Mouse (Mus musculus) kidney, adult 2 months (tissue): ENCODE results near the gene Nlk. TPM values are rescaled to one million over a fixed set of nuclear protein-coding genes. Genes with fewer than 3 reads are reported as not detected.
"Not testable (repeated sequence)": the region's sequence is repeated elsewhere in the genome, so short reads cannot be mapped to it uniquely, and the experiment has no call there.

Experiments used
- DNase-seq: peaks from one replicate; pipeline ENCODE4 v3.0.0; 2021
- H3K27ac ChIP-seq: fragments of 200-500 bp; 2 replicates; pipeline ENCODE4 v1.5.1; 2012; ENCODE audit warnings: low read depth, low read length, control low read depth, inconsistent platforms; ENCODE audit not compliant: insufficient read depth
- H3K27me3 ChIP-seq: fragments of 200-500 bp; replicated peaks from 2 replicates; pipeline ENCODE4 v1.6.1; 2012; ENCODE audit warnings: mild to moderate bottlenecking, moderate library complexity, low read length, inconsistent platforms; ENCODE audit not compliant: control insufficient read depth, insufficient read depth
- H3K36me3 ChIP-seq: fragments of 200-500 bp; 2 replicates; pipeline ENCODE4 v1.6.1; 2012; ENCODE audit warnings: mild to moderate bottlenecking, moderate library complexity, low read length, inconsistent platforms; ENCODE audit not compliant: control insufficient read depth, insufficient read depth
- H3K4me1 ChIP-seq: fragments of 200-500 bp; 2 replicates; pipeline ENCODE4 v1.6.1; 2011; ENCODE audit warnings: low read length; ENCODE audit not compliant: control insufficient read depth, insufficient read depth
- H3K4me3 ChIP-seq: fragments of 200-500 bp; 2 replicates; pipeline ENCODE4 v1.5.1; 2011; ENCODE audit warnings: mild to moderate bottlenecking, low read depth, low read length, control low read depth; ENCODE audit not compliant: insufficient read depth
- CTCF ChIP-seq: fragments of 200-500 bp; conservative IDR thresholded peaks from 2 replicates; pipeline ENCODE4 v1.5.1; 2011; ENCODE audit warnings: low read depth, mild to moderate bottlenecking, control low read depth, low read length, moderate library complexity, mixed read lengths; ENCODE audit not compliant: insufficient read depth, insufficient read length
- POLR2A ChIP-seq: fragments of 200-500 bp; IDR thresholded peaks from one replicate; pipeline ENCODE4 v1.6.1; 2011; ENCODE audit warnings: low read depth, low read length, control low read depth
- WGBS: fragments of 180-500 bp; shearing (Covaris S2); methylation state at CpG from one replicate; pipeline ENCODE4 v1.1.7; 2018; 5-methylcytosine and 5-hydroxymethylcytosine counted together
- polyA plus RNA-seq: library from polyadenylated mRNA; depleted of rRNA; stranded (reverse); fragments of >200 nt; gene quantifications from 2 replicates; pipeline ENCODE4 v1.2.3, GENCODE M21; 2012

Gene Nlk
- polyA plus RNA-seq, 1 experiment = 11.7 TPM

DNA sequence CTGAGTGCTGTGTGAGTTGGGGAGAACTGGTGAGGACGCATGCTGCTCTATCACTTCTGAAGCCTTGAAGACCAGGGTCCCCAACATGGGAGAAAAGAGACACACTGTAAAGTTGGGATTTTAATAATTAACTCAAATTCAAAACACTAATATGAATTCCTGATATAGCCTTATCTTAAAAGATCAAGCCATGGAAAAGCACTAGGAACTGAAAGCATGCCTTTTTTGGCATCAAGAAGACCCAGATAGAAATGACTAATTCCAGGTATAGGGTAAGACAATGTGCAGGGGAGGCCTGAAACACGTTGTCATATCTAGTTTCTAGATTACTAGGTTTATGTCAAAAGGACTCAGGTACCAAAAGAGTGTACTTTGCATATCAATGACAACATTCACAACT, 48.0 kb downstream of the Nlk start:
- H3K4me3 ChIP-seq = no peak overlapping the region
- WGBS = 80% methylated on average over 2 of the region's 2 CpGs
- H3K36me3 ChIP-seq = no peaks in the 10 kb centered on the region
- no peak for TF ChIP-seq POLR2A
- TF ChIP-seq CTCF = no peak
- 0 out of 2 replicates have a peak, but pooled peaks cover 2% of the 10 kb centered on the region for H3K4me1 ChIP-seq
- H3K27me3 ChIP-seq = no peaks in the 10 kb centered on the region
- DNase-seq = no peak
- H3K27ac ChIP-seq = no peak overlapping the region

GRCm38 (mm10) chr11:78648405-78648804, 48.8 kb downstream of the Nlk start:
- not testable (repeated sequence) for DNase-seq, H3K27ac ChIP-seq, H3K27me3 ChIP-seq, H3K4me1 ChIP-seq, H3K4me3 ChIP-seq, H3K36me3 ChIP-seq
- WGBS = 96% methylated on average over 1 of the region's 1 CpGs

DNA sequence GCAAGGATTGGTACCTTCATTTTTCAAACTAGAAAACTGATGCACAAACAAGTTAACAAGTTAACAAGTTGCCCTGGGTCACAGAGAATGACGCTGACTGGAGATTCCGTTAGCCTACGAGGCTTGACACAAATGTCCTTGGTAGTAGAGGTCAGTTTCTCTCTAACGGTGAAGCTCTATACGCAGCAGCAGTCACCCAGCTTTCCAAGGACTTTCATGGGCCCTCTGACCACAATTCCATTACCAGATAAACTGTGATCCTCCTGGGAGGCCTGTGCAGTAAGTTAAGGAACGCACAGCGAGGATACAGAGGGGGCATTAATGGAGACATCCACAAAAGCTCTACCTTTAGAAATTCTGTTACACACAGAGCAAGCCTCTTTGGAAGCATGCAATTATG, 53.4 kb downstream of the Nlk start:
- Histone ChIP-seq H3K4me1 (peaks cover 5% of the 10 kb centered on the region; the same call in 1 of the 2 replicates), H3K27ac (0 out of 2 replicates have a peak overlapping the region, but pooled peaks have one; percentile 41), H3K27me3 (no peaks in the 10 kb centered on the region), H3K4me3 (no peak overlapping the region), H3K36me3 (no peaks in the 10 kb centered on the region)
- DNase-seq = no peak
- WGBS = 52% methylated on average over 7 of the region's 7 CpGs
- TF ChIP-seq CTCF (no peak), POLR2A (no peak)

GRCm38 (mm10) chr11:78642151-78642550, 55.0 kb downstream of the Nlk start:
- H3K4me3 ChIP-seq = no peak overlapping the region
- no peak overlapping the region for H3K27ac ChIP-seq
- no peaks in the 10 kb centered on the region for H3K36me3 ChIP-seq
- no peak for DNase-seq
- TF ChIP-seq POLR2A (no peak), CTCF (no peak)
- H3K27me3 ChIP-seq = no peaks in the 10 kb centered on the region
- 55% methylated on average over 3 of the region's 3 CpGs for WGBS
- peaks cover 5% of the 10 kb centered on the region; the same call in 1 of the 2 replicates for H3K4me1 ChIP-seq

DNA sequence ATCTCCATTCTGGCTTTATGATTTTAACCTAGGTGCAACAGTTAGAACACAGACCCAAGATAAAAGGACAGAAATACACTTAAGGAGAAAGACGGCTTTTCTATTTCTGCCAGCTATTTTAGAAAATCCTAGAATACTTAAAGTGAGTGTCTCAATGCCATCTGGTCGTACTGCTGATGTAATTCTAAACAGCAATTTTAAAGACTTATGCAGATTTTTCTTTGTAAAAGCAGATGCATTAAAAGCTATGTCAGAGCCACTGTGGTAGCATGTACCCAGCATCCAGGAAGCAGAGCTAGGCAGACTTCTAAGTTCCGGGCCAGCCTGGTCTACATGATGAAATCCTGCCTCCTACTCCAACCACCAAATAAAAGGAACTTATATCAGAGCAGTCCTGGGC, 56.1 kb downstream of the Nlk start:
- Histone ChIP-seq H3K4me1 (peaks cover 5% of the 10 kb centered on the region; the same call in 1 of the 2 replicates), H3K36me3 (no peaks in the 10 kb centered on the region), H3K27ac (no peak overlapping the region), H3K4me3 (no peak overlapping the region), H3K27me3 (no peaks in the 10 kb centered on the region)
- no peak for DNase-seq
- 97% methylated on average over 3 of the region's 3 CpGs for WGBS
- TF ChIP-seq POLR2A (no peak), CTCF (no peak)

- Histone ChIP-seq H3K27me3 (no peaks in the 10 kb centered on the region), H3K4me1 (peaks cover 5% of the 10 kb centered on the region; the same call in 1 of the 2 replicates), H3K36me3 (no peaks in the 10 kb centered on the region), H3K27ac (no peak overlapping the region), H3K4me3 (no peak overlapping the region)
- WGBS = 91% methylated on average over 2 of the region's 2 CpGs
- TF ChIP-seq POLR2A = no peak
- TF ChIP-seq CTCF = no peak
- no peak for DNase-seq
Observed at GRCm38 (mm10) chr11:78632782-78633181, 64.4 kb downstream of the Nlk start.

DNA sequence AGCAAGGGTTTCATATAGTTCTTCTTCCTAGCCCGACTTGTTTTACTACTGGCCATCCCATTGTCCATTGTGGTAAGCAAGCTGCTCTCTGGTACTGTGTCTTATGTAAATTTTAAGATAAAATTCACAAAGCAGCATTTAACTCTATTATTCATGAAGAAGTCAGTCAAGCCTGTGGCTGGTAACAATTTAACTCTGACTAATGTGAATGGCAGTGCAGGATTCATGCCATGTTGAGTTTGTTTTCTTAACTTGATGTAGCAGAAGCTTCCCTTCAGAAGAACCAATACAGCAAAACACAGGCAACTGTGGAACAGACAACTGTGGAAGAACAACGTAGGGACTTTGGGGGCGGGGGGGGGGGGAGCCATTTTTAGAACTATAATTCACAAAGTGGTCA, 68.3 kb downstream of the Nlk start:
- no peak for TF ChIP-seq POLR2A
- no peak for TF ChIP-seq CTCF
- Histone ChIP-seq H3K36me3 (no peaks in the 10 kb centered on the region), H3K27me3 (no peaks in the 10 kb centered on the region), H3K4me3 (no peak overlapping the region), H3K27ac (no peak overlapping the region), H3K4me1 (peaks cover 5% of the 10 kb centered on the region; the same call in 1 of the 2 replicates)
- 58% methylated on average over 3 of the region's 3 CpGs for WGBS
- DNase-seq = peak; percentile 35

GRCm38 (mm10) chr11:78624377-78624776, 72.8 kb downstream of the Nlk start:
- TF ChIP-seq POLR2A (no peak), CTCF (no peak)
- H3K36me3 ChIP-seq = no peaks in the 10 kb centered on the region
- no peaks in the 10 kb centered on the region for H3K27me3 ChIP-seq
- DNase-seq = no peak
- H3K4me1 ChIP-seq = peaks cover 4% of the 10 kb centered on the region; the same call in 1 of the 2 replicates
- H3K4me3 ChIP-seq = no peak overlapping the region
- WGBS = 46% methylated on average over 3 of the region's 3 CpGs
- no peak overlapping the region for H3K27ac ChIP-seq
